Mouse (Mus musculus): ENCODE measurements around the gene 1700012B07Rik.

DNA sequence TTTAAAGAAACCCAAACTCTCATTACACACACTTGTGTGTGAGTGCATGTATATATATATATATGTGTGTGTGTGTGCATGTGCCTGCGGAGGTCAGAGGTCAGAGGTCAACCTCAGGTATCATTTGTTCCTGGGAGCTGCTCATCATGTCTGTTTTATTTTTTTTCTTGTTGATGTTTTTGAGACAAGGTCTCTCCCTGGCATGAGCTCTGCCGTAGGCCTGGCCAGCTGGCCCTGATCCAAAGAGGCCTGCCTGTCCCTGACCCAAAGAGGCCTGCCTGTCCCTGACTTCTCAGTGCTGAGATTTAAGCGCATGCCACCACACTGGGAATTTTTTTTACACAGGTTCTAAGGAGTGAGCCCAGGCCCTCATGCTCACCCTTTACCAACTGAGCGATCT lies 24.1 kb upstream of the 1700012B07Rik start:
- no peak for TF ChIP-seq POLR2A (IDR thresholded peaks at IDR 0.05; ENCODE audit: borderline replicate concordance, insufficient read depth, low read length)
- TF ChIP-seq CTCF (IDR thresholded peaks at IDR 0.05; ENCODE audit: borderline replicate concordance, insufficient read depth, low read depth, low read length): no peak

All from cerebellum, adult 2 months (tissue).